Mouse (Mus musculus) midbrain, postnatal 0 days (tissue): ENCODE measurements around the gene Ptprn. TPM values are rescaled to one million over a fixed set of nuclear protein-coding genes. Genes with fewer than 3 reads are reported as not detected.

ENCODE experiments used
- ATAC-seq: fragments of 200-750 bp; cut with Nextera tagmentation; 2 replicates; pipeline ENCODE4 v1.8.0; 2017; ENCODE audit warnings: moderate number of reproducible peaks, mild to moderate bottlenecking, moderate TSS enrichment, moderate library complexity; ENCODE audit not compliant: low FRiP score
- DNase-seq: peaks from one replicate; pipeline ENCODE4 v3.0.0-alpha.2; 2015; ENCODE audit warnings: low spot score
- H3K27ac ChIP-seq: fragments of 300-500 bp; sonication (generic); 2 replicates; pipeline ENCODE4 v1.5.1; 2014; ENCODE audit warnings: low read depth, mild to moderate bottlenecking, low read length, mixed read lengths
- H3K27me3 ChIP-seq: fragments of 300-500 bp; sonication (generic); 2 replicates; pipeline ENCODE4 v1.6.1; 2014; ENCODE audit warnings: low read length, control low read depth, mixed read lengths; ENCODE audit not compliant: insufficient read depth
- H3K36me3 ChIP-seq: fragments of 300-500 bp; sonication (generic); 2 replicates; pipeline ENCODE4 v1.6.1; 2014; ENCODE audit warnings: low read length, control low read depth, mixed read lengths; ENCODE audit not compliant: insufficient read depth
- H3K4me1 ChIP-seq: fragments of 300-500 bp; sonication (generic); 2 replicates; pipeline ENCODE4 v1.6.1; 2014; ENCODE audit warnings: mild to moderate bottlenecking, control low read depth, antibody characterized with exemption, low read length, mixed read lengths; ENCODE audit not compliant: insufficient read depth
- H3K4me2 ChIP-seq: fragments of 300-500 bp; sonication (generic); 2 replicates; pipeline ENCODE4 v1.6.1; 2014; ENCODE audit warnings: low read depth, mild to moderate bottlenecking, low read length, mixed read lengths; ENCODE audit not compliant: poor library complexity, severe bottlenecking
- H3K4me3 ChIP-seq: fragments of 300-500 bp; sonication (generic); 2 replicates; pipeline ENCODE4 v1.5.1; 2014; ENCODE audit warnings: low read depth, mild to moderate bottlenecking, low read length, moderate library complexity
- H3K9ac ChIP-seq: fragments of 300-500 bp; sonication (generic); replicated peaks from 2 replicates; pipeline ENCODE4 v1.6.1; 2014; ENCODE audit warnings: mild to moderate bottlenecking, low read length, moderate library complexity, mixed read lengths; ENCODE audit not compliant: poor library complexity, severe bottlenecking
- H3K9me3 ChIP-seq: fragments of 300-500 bp; sonication (generic); 2 replicates; pipeline ENCODE4 v1.6.1; 2016; ENCODE audit warnings: low read length, control low read depth
- CTCF ChIP-seq: IDR thresholded peaks from 2 replicates; pipeline ENCODE4 v1.5.1; 2016; ENCODE audit warnings: antibody characterized with exemption, mild to moderate bottlenecking
- WGBS: fragments of 180-500 bp; shearing (Covaris S2); extraction: QIAGEN DNeasy Blood & Tissue Kit; methylation state at CpG from one replicate; pipeline ENCODE4 v1.1.7; 2014; 5-methylcytosine and 5-hydroxymethylcytosine counted together
- polyA plus RNA-seq: library from polyadenylated mRNA; unstranded; fragments of >200 nt; fragmentation: Nextera tagmentation; extraction: Ambion mirVana; gene quantifications from 2 replicates; pipeline ENCODE4 v1.2.1, GENCODE M21; 2015
- total RNA-seq: library from RNA; depleted of rRNA; stranded (reverse); fragments of >200 nt; gene quantifications from 2 replicates; pipeline ENCODE4 v1.2.3, GENCODE M21; 2014

Ptprn gene
- total and polyA plus RNA-seq, 2 experiments from 2014 or later: 51.4 to 127 TPM

GRCm38 (mm10) chr1:75283017-75283416 is 18.7 kb upstream of the Ptprn start:
- ATAC-seq: peak; percentile 27; the same call in 1 of the 2 replicates
- Histone ChIP-seq H3K27me3 (0 out of 2 replicates have a peak, but pooled peaks cover 3% of the 10 kb centered on the region), H3K4me1 (no peaks in the 10 kb centered on the region), H3K9ac (no peak overlapping the region), H3K4me2 (no peak overlapping the region), H3K9me3 (no peaks in the 10 kb centered on the region), H3K36me3 (no peaks in the 10 kb centered on the region), H3K27ac (no peak overlapping the region), H3K4me3 (no peak overlapping the region)
- WGBS: 53% methylated on average over 5 of the region's 5 CpGs
- no peak for TF ChIP-seq CTCF
- DNase-seq: peak; percentile 62

DNA sequence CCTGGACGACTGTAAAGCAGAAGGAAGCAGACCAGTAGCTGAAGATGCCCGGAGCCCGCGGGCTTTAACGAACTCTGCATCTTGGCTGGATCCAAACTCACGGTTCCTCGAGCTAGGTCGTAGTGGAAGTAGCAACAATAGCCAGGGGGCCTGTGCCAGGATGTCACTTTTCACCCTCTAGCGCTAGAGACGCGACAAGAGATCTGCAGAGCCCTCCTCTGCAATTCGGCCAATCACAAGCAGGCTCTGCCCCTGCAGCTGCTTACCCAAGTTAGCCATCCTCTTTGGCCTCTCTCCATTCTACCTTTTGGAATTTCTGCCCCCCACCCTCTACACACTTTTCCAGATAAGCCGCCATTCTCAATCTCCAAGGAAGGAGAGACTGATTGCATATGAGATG is 13.9 kb upstream of the Ptprn start, which contains the start of gene Resp18:
Gene Resp18, minus strand, starts transcription at position 188 of the 400 bp plus-strand sequence.
- peak; percentile 71 for DNase-seq

GRCm38 (mm10) chr1:75277195-75278188 is 13.2 kb upstream of the Ptprn start:
- Histone ChIP-seq H3K9me3 (no peaks in the 10 kb centered on the region), H3K9ac (peak overlapping the region; percentile 54), H3K36me3 (no peaks in the 10 kb centered on the region), H3K4me3 (peak overlapping the region; percentile 39), H3K4me2 (peak overlapping the region; percentile 55), H3K27ac (peak overlapping the region; percentile 52), H3K4me1 (no peaks in the 10 kb centered on the region), H3K27me3 (0 out of 2 replicates have a peak, but pooled peaks cover 3% of the 10 kb centered on the region)
- ATAC-seq (peak; percentile 69; the same call in 1 of the 2 replicates), DNase-seq (peak; percentile 60)
- no peak for TF ChIP-seq CTCF
- 2% methylated on average over 23 of the region's 23 CpGs for WGBS

More for the DNA sequence above, 13.9 kb upstream of the Ptprn start, which contains the start of gene Resp18:
- no peak; the same call in 1 of the 2 replicates for TF ChIP-seq CTCF
- H3K4me3 ChIP-seq: peak within 1 kb of the TSS; percentile 39
- 0 out of 2 replicates have a peak, but pooled peaks cover 3% of the 10 kb centered on the region for H3K27me3 ChIP-seq
- H3K4me2 ChIP-seq: peak within 1 kb of the TSS; percentile 55
- 4% methylated on average over 13 of the region's 13 CpGs for WGBS
- H3K9me3 ChIP-seq: no peaks in the 10 kb centered on the region
- H3K27ac ChIP-seq: peak within 1 kb of the TSS; percentile 52
- H3K4me1 ChIP-seq: no peaks in the 10 kb centered on the region
- peak within 1 kb of the TSS; percentile 54 for H3K9ac ChIP-seq
- peak; percentile 63; the same call in 1 of the 2 replicates for ATAC-seq
- no peaks in the 10 kb centered on the region for H3K36me3 ChIP-seq

DNA sequence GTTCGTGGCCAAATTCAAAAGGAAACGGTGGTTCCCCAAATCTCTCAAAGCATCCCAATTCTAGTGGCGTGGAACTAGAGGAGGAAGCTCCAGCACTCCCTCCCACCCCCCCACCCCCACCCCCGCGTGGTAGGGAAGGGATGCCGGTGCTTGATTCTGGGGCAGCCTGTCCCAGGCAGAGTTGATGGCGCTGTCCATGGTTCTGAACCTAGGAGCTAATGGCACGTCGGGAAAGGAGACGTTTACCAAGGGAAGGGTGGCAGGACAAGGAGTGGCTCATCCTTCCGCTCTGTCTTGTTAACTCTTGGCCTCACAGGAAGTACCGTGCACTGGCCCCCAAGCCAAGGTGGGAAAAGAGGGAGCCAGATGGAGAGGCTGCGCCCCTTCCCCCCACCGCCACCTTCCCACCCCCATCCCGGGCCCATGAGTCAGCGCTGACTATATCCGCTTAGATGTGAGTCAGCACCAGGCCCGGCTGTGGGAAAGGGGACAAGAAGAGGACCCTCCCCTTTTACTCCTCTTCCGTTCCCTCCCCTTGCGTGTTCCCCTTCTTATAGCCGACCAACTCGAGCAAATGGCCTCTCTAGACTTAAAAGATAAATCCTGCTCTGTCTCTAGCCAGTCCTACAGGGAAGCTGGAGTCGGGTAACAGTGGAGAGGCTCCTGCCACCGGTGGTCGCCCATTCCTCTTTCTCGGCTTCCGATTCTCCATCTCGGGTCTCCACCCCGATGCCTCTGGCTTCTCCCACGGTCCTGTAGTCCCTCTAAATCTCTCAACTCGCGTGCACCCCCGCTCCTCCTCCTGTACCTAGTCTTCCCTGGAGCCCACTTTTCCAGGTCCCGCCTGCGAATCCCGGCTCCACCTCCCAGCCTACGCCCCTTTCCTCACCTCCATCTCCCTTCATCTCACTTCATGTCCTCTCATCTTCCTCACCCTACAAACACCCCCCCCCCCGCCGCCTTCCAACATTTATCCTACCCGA is 1.0 kb downstream of the Ptprn start:
- Histone ChIP-seq H3K27me3 (no peaks in the 10 kb centered on the region; the same call in 1 of the 2 replicates), H3K4me2 (peak overlapping the region; percentile 55), H3K9ac (peak overlapping the region; percentile 64), H3K4me1 (peaks cover 2% of the 10 kb centered on the region; the same call in 1 of the 2 replicates), H3K4me3 (peak overlapping the region; percentile 55), H3K36me3 (peaks cover 4% of the 10 kb centered on the region), H3K27ac (peak overlapping the region; percentile 70), H3K9me3 (no peaks in the 10 kb centered on the region)
- no peak for TF ChIP-seq CTCF
- DNase-seq (peak; percentile 57), ATAC-seq (peak; percentile 73)
- WGBS: 2% methylated on average over 39 of the region's 40 CpGs

DNA sequence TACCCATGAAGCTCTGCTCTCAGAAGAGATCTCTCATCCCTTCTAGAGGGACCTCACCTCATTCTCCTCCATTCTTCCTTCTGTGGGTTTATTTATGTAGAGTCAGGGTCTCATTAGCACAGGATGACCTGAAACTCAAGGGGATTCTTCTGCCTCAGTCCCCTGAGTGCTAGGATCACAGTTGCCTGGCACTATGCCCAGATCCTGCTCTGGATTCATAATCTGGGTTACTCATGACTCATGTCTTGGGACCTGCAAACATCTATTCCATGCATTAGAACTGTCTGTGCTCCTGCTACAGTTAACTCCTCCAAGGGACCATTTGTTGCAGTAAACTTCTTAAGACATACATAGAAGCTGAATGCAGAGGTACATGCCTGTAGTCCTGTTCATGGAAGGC is 3.0 kb downstream of the Ptprn start:
- H3K27ac ChIP-seq: no peak overlapping the region
- H3K4me1 ChIP-seq: peaks cover 2% of the 10 kb centered on the region; the same call in 1 of the 2 replicates
- no peak overlapping the region for H3K9ac ChIP-seq
- no peak overlapping the region for H3K4me2 ChIP-seq
- H3K4me3 ChIP-seq: no peak overlapping the region
- DNase-seq (no peak), ATAC-seq (no peak)
- H3K9me3 ChIP-seq: no peaks in the 10 kb centered on the region
- TF ChIP-seq CTCF: no peak
- H3K36me3 ChIP-seq: peaks cover 6% of the 10 kb centered on the region
- H3K27me3 ChIP-seq: no peaks in the 10 kb centered on the region; the same call in 1 of the 2 replicates
